Mouse (Mus musculus) intestine, embryonic 16.5 days (tissue): Measurements from ENCODE around the gene Ccdc86. TPM values are rescaled to one million over a fixed set of nuclear protein-coding genes. Genes with fewer than 3 reads are reported as not detected.

Experiments used
- ATAC-seq: fragments of 200-750 bp; cut with Nextera tagmentation; 2 replicates; pipeline ENCODE4 v1.8.0; 2017; ENCODE audit warnings: moderate TSS enrichment, moderate library complexity
- H3K27ac ChIP-seq: fragments of 300-500 bp; sonication (generic); 2 replicates; pipeline ENCODE4 v1.5.1; 2014; ENCODE audit warnings: mild to moderate bottlenecking, low read length
- H3K27me3 ChIP-seq: fragments of 300-500 bp; sonication (generic); replicated peaks from 2 replicates; pipeline ENCODE4 v1.6.1; 2014; ENCODE audit warnings: low read length, control low read depth, mixed read lengths; ENCODE audit not compliant: control insufficient read depth, insufficient read depth
- H3K36me3 ChIP-seq: fragments of 300-500 bp; sonication (generic); 2 replicates; pipeline ENCODE4 v1.6.1; 2014; ENCODE audit warnings: low read length, control low read depth; ENCODE audit not compliant: control insufficient read depth, insufficient read depth
- H3K4me1 ChIP-seq: fragments of 300-500 bp; sonication (generic); 2 replicates; pipeline ENCODE4 v1.6.1; 2014; ENCODE audit warnings: low read length, control low read depth, mixed read lengths; ENCODE audit not compliant: control insufficient read depth, insufficient read depth
- H3K4me2 ChIP-seq: fragments of 300-500 bp; sonication (generic); 2 replicates; pipeline ENCODE4 v1.6.1; 2014; ENCODE audit warnings: low read depth, low read length, control low read depth
- H3K4me3 ChIP-seq: fragments of 300-500 bp; sonication (generic); 2 replicates; pipeline ENCODE4 v1.5.1; 2014; ENCODE audit warnings: mild to moderate bottlenecking, low read length
- H3K9ac ChIP-seq: fragments of 300-500 bp; sonication (generic); 2 replicates; pipeline ENCODE4 v1.6.1; 2014; ENCODE audit warnings: low read depth, low read length
- H3K9me3 ChIP-seq: fragments of 300-500 bp; sonication (generic); 2 replicates; pipeline ENCODE4 v1.6.1; 2016; ENCODE audit warnings: low read length, control low read depth; ENCODE audit not compliant: control insufficient read depth
- WGBS: fragments of 180-500 bp; shearing (Covaris S2); extraction: QIAGEN DNeasy Blood & Tissue Kit; methylation state at CpG from one replicate; pipeline ENCODE4 v1.1.7; 2014; 5-methylcytosine and 5-hydroxymethylcytosine counted together
- polyA plus RNA-seq: library from polyadenylated mRNA; unstranded; fragments of >200 nt; fragmentation: Nextera tagmentation; extraction: Ambion mirVana; gene quantifications from 2 replicates; pipeline ENCODE4 v1.2.1, GENCODE M21; 2015

Gene Ccdc86
- polyA plus RNA-seq, 1 experiment from 2014 or later = 29.4 TPM

DNA sequence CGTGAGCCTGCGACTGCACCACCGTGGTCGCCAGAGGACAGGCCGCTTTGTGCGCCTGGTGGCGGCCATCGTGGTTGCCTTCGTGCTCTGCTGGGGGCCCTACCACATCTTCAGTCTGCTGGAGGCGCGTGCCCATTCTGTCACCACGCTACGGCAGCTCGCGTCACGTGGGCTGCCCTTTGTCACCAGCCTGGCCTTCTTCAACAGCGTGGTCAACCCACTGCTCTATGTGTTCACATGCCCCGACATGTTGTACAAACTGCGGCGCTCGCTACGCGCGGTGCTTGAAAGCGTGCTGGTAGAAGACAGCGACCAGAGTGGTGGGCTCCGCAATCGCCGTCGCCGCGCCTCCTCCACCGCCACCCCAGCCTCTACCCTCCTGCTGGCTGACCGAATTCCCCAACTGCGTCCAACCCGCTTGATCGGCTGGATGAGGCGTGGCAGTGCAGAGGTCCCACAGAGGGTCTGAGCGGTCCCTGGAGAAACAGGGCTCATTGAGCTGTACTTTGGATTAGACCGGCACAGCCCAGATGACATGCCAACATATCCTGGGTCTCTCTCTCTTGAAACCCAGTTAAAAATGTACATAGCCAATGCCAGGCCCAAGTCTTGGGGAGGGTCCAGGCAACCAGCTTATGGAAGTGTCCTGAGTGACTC lies 8.1 kb downstream of the Ccdc86 start:
- H3K9ac ChIP-seq = peak overlapping the region; percentile 66
- peaks cover 8% of the 10 kb centered on the region for H3K36me3 ChIP-seq
- WGBS = 5% methylated on average over 40 of the region's 40 CpGs
- peaks cover 11% of the 10 kb centered on the region for H3K4me1 ChIP-seq
- H3K27ac ChIP-seq = no peak overlapping the region
- peak; percentile 51 for ATAC-seq
- H3K27me3 ChIP-seq = no peaks in the 10 kb centered on the region
- H3K4me3 ChIP-seq = peak overlapping the region; percentile 39
- H3K9me3 ChIP-seq = no peaks in the 10 kb centered on the region
- H3K4me2 ChIP-seq = peak overlapping the region; percentile 69

DNA sequence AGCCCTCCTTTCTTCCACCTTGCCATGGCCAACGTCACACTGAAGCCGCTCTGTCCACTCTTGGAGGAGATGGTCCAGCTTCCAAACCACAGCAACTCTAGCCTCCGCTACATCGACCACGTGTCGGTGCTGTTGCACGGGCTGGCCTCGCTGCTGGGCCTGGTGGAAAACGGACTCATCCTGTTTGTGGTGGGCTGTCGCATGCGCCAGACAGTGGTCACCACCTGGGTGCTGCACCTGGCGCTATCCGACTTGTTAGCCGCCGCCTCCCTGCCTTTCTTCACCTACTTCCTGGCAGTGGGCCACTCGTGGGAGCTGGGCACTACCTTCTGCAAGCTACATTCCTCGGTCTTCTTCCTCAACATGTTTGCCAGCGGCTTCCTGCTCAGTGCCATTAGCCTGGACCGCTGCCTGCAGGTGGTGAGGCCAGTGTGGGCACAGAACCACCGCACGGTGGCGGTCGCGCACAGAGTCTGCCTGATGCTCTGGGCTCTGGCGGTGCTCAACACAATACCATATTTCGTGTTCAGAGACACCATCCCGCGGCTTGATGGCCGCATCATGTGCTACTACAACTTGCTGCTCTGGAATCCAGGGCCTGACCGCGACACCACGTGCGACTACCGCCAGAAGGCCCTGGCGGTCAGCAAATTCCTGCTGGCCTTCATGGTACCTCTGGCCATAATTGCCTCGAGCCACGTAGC lies 8.8 kb downstream of the Ccdc86 start:
- H3K9me3 ChIP-seq = no peaks in the 10 kb centered on the region
- 20% methylated on average over 37 of the region's 37 CpGs for WGBS
- ATAC-seq = peak; percentile 84
- no peaks in the 10 kb centered on the region for H3K27me3 ChIP-seq
- H3K4me1 ChIP-seq = peaks cover 11% of the 10 kb centered on the region
- H3K4me2 ChIP-seq = peak overlapping the region; percentile 69
- peaks cover 8% of the 10 kb centered on the region for H3K36me3 ChIP-seq
- H3K9ac ChIP-seq = peak overlapping the region; percentile 66
- peak overlapping the region; percentile 39 for H3K4me3 ChIP-seq
- no peak overlapping the region for H3K27ac ChIP-seq

DNA sequence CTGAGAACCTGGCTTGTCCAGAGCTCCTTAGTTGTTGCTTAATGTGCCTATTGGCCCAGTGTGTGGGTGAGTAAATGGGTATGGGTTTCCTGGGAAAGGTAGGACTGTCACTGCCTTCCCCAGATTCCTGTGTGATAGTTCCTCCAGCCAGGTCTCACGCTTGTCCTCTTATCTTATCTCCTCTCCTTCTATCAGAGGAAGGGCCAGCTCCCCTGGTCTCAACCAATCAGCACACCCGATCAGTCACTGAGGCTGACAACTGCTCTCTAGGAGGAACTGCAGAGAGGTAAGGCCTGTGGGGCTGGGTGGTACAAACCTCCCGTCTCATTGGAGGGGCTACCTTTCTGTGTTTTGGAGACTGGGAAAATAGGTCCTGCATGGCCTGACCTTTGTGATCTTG lies 10.3 kb downstream of the Ccdc86 start:
- H3K27me3 ChIP-seq = no peaks in the 10 kb centered on the region
- H3K4me3 ChIP-seq = no peak overlapping the region
- ATAC-seq = peak; percentile 30; the same call in 1 of the 2 replicates
- no peaks in the 10 kb centered on the region for H3K9me3 ChIP-seq
- peaks cover 4% of the 10 kb centered on the region; the same call in 1 of the 2 replicates for H3K36me3 ChIP-seq
- H3K4me1 ChIP-seq = peaks cover 11% of the 10 kb centered on the region
- 29% methylated on average over 3 of the region's 3 CpGs for WGBS
- H3K27ac ChIP-seq = no peak overlapping the region
- no peak overlapping the region for H3K4me2 ChIP-seq
- no peak overlapping the region for H3K9ac ChIP-seq

DNA sequence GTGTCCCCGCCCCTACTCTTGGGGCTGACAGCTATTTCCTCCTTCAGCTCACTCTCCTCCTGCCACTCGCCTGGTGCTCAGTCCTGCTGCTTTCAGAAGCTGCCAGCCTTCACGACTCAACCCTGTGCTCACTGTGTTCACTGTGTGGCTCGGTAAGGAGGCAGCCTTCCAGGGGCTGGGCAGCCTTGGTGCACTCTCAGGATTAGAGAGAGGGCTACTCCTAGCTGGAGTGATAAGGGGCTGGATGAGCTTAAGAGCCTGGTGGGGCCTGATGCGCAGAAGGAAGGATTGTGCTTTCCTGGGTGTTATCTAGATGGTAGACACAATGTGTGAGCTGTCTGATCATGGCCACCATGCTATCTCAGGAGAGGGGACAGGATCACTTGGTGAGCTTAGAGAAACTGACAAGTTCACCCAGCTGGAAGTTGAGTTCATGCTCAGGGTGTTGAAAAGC lies 11.9 kb downstream of the Ccdc86 start, which contains the start of gene Ptgdr2:
TSS of gene Ptgdr2 (plus strand) at position 51 of the 454 bp plus-strand sequence.
- Histone ChIP-seq H3K4me1 (peaks cover 11% of the 10 kb centered on the region), H3K9ac (no peak within 1 kb of the TSS), H3K4me3 (no peak within 1 kb of the TSS), H3K27ac (no peak within 1 kb of the TSS), H3K36me3 (no peaks in the 10 kb centered on the region), H3K4me2 (no peak within 1 kb of the TSS), H3K27me3 (no peaks in the 10 kb centered on the region), H3K9me3 (no peaks in the 10 kb centered on the region)
- 44% methylated on average over 5 of the region's 5 CpGs for WGBS
- ATAC-seq = no peak

DNA sequence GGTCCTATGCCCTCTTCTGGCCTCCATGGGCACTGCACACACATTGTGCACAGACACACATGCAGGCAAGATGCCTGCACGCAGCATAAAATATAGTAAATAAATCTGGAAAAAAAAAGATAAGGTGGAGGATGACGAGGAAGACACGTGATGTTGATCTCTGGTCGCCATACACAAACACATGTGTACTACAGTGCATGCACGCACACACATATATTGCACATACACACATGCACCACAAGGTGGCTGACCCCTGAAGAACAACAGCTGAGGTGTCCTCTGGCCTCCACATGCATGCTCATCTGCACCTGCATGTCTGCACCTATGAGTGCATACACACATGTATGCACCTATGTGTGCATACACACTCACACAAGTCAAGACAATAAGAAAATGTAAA lies 13.0 kb downstream of the Ccdc86 start:
- H3K4me3 ChIP-seq = no peak overlapping the region
- H3K4me2 ChIP-seq = no peak overlapping the region
- no peak for ATAC-seq
- 87% methylated on average over 5 of the region's 5 CpGs for WGBS
- no peaks in the 10 kb centered on the region for H3K36me3 ChIP-seq
- no peaks in the 10 kb centered on the region for H3K9me3 ChIP-seq
- H3K27ac ChIP-seq = no peak overlapping the region
- no peak overlapping the region for H3K9ac ChIP-seq
- H3K27me3 ChIP-seq = no peaks in the 10 kb centered on the region
- peaks cover 10% of the 10 kb centered on the region for H3K4me1 ChIP-seq

DNA sequence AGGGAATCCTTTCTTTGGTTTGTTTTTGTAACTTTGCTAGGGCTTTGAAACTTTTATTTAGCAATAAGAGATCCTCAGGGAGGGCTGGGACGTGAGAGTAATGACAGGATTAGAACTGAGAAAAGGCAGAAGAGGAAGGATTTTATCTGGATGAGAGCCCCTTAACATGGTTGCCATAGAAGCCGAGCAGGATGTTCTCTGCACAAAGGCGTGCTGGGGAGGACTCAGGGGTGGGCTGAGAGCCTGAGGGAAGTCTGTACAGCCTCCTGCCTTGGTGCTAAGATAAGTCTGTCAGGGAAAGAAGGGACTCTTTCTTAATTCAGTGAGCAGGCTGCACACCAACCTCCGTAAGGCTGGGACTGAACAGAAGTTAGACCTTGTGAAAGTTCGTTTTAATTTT lies 14.0 kb downstream of the Ccdc86 start:
- H3K9ac ChIP-seq = no peak overlapping the region
- WGBS = 44% methylated on average over 5 of the region's 5 CpGs
- no peak for ATAC-seq
- no peak overlapping the region for H3K4me3 ChIP-seq
- peaks cover 3% of the 10 kb centered on the region for H3K4me1 ChIP-seq
- no peaks in the 10 kb centered on the region for H3K27me3 ChIP-seq
- no peak overlapping the region for H3K4me2 ChIP-seq
- H3K36me3 ChIP-seq = no peaks in the 10 kb centered on the region
- no peaks in the 10 kb centered on the region for H3K9me3 ChIP-seq
- no peak overlapping the region for H3K27ac ChIP-seq

DNA sequence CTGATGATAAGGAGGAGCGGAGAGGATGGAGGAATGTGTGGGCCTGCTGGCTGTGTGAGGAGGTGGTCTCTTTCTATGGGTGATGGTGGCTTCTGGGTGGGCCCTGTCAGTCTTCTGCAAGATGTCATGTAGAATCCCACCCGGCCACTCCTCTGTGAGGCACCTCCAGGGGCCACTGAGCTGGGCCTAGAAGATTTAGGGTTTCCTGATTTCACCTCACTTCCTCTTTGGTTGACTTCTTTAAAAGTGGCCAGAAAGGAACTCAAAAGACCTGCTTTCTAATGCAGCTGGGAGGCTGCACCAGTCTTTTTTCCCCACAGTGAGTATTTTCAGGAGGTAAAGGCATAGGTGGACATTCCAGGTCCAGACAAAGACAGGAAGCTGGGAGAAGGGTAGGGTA lies 18.4 kb downstream of the Ccdc86 start:
- peaks cover 6% of the 10 kb centered on the region; the same call in 1 of the 2 replicates for H3K4me1 ChIP-seq
- no peaks in the 10 kb centered on the region for H3K27me3 ChIP-seq
- 69% methylated on average over 2 of the region's 2 CpGs for WGBS
- H3K9ac ChIP-seq = no peak overlapping the region
- H3K9me3 ChIP-seq = no peaks in the 10 kb centered on the region
- no peak overlapping the region for H3K27ac ChIP-seq
- no peak overlapping the region for H3K4me2 ChIP-seq
- H3K36me3 ChIP-seq = no peaks in the 10 kb centered on the region
- no peak for ATAC-seq
- H3K4me3 ChIP-seq = no peak overlapping the region

DNA sequence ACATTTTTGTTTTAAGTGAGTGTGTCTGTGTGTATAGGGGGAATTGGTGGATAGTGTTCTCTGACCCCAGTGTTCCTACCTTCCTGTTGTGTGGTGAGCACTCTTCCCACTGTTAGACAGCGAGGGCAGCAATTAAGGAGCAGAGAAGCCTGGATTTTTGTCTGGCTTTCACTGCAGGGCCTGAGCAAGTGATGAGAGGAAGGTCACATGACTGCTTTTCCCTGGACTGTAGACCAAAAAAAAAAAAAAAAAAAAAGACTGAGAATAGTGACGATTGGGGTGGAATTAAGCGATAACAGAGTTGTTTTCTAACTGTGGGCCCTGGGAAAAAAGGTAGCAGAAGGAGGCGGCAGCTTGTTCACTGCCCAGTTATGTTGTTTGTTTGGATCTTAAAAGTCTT lies 22.4 kb downstream of the Ccdc86 start:
- no peaks in the 10 kb centered on the region for H3K36me3 ChIP-seq
- peaks cover 6% of the 10 kb centered on the region; the same call in 1 of the 2 replicates for H3K4me1 ChIP-seq
- H3K27ac ChIP-seq = peak overlapping the region; percentile 10; the same call in 1 of the 2 replicates
- no peaks in the 10 kb centered on the region for H3K9me3 ChIP-seq
- no peak overlapping the region for H3K4me2 ChIP-seq
- H3K27me3 ChIP-seq = no peaks in the 10 kb centered on the region
- no peak overlapping the region for H3K9ac ChIP-seq
- 42% methylated on average over 4 of the region's 4 CpGs for WGBS
- no peak overlapping the region for H3K4me3 ChIP-seq
- peak; percentile 51; the same call in 1 of the 2 replicates for ATAC-seq

DNA sequence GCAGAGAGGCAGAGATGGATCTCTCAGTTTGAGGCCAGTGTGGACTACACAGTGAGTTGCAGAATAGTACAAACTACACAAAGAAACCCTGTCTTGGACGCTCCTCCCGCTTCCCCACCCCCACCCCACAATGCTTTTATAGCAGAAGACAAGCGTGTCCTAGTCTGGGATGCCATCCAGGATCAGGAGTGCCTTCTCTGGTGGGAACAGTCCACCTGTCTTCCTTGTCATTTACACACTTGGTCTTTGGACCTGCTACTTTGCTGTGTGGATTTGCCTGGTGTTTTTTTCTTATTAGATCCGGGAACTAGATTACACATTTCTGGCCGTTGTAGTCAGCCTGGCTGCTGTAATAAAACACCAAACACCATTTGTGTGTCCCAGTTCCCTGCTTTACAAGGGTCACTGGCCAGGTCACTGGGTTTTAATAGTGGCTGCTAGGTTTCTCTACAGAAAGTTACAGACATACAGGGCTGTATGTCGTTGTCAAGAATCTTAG lies 22.9 kb downstream of the Ccdc86 start:
- H3K27ac ChIP-seq = peak overlapping the region; percentile 41
- no peaks in the 10 kb centered on the region for H3K36me3 ChIP-seq
- no peak overlapping the region for H3K4me2 ChIP-seq
- H3K27me3 ChIP-seq = no peaks in the 10 kb centered on the region
- peak; percentile 76 for ATAC-seq
- H3K4me1 ChIP-seq = peaks cover 6% of the 10 kb centered on the region; the same call in 1 of the 2 replicates
- H3K9ac ChIP-seq = peak overlapping the region; percentile 14; the same call in 1 of the 2 replicates
- 26% methylated on average over 6 of the region's 6 CpGs for WGBS
- no peaks in the 10 kb centered on the region for H3K9me3 ChIP-seq
- no peak overlapping the region for H3K4me3 ChIP-seq
